Mouse (Mus musculus) bone marrow, adult 2 months (tissue): ENCODE data around the gene Tbcc.

ENCODE experiments used
- CTCF ChIP-seq: fragments of 200-500 bp; IDR thresholded peaks from 2 replicates; pipeline ENCODE4 v1.5.1; 2011; ENCODE audit warnings: low read length, control low read depth; ENCODE audit not compliant: control insufficient read depth, insufficient read depth
- POLR2A ChIP-seq: fragments of 200-500 bp; IDR thresholded peaks from 2 replicates; pipeline ENCODE4 v1.6.1; 2011; ENCODE audit warnings: low read depth, mild to moderate bottlenecking, control low read depth, low read length, borderline replicate concordance; ENCODE audit not compliant: control insufficient read depth

- TF ChIP-seq CTCF (no peak), POLR2A (no peak)
These were observed 19.6 kb upstream of the Tbcc start for GRCm38 (mm10) chr17:46870913-46871312.
